Mouse (Mus musculus) forelimb bud, embryonic 11.5 days (tissue): ENCODE results near the gene Tinag.
A peak's percentile ranks its signal among the peaks of the same experiment; 100 is the strongest.
"Not testable (repeated sequence)": the region's sequence is repeated elsewhere in the genome, so short reads cannot be mapped to it uniquely, and the experiment has no call there.

ENCODE experiments used
- DNase-seq: peaks from one replicate; pipeline ENCODE4 v3.0.0-alpha.2; 2012; ENCODE audit warnings: low read depth, low spot score

Gene Tinag

GRCm38 (mm10) chr9:77045585-77045984, at the start of gene Tinag:
Gene Tinag, minus strand, starts transcription at chr9:77045794.
- DNase-seq = no peak

GRCm38 (mm10) chr9:77083221-77083620, 37.6 kb upstream of the Tinag start:
- not testable (repeated sequence) for DNase-seq

GRCm38 (mm10) chr9:77071676-77072075, 26.1 kb upstream of the Tinag start:
- DNase-seq = no peak

GRCm38 (mm10) chr9:77056611-77057010, 11.0 kb upstream of the Tinag start:
- no peak for DNase-seq

- no peak for DNase-seq
These were observed 9.0 kb upstream of the Tinag start for GRCm38 (mm10) chr9:77054426-77055193.

GRCm38 (mm10) chr9:77051406-77051805, 5.8 kb upstream of the Tinag start:
- DNase-seq = no peak

GRCm38 (mm10) chr9:77049669-77050068, 4.1 kb upstream of the Tinag start:
- DNase-seq = no peak

- DNase-seq = no peak
These were observed 597 bp upstream of the Tinag start for GRCm38 (mm10) chr9:77046067-77046715.

GRCm38 (mm10) chr9:77035361-77035760, 10.2 kb downstream of the Tinag start:
- DNase-seq = no peak

- DNase-seq = peak; percentile 49
These were observed 13.0 kb downstream of the Tinag start for GRCm38 (mm10) chr9:77032430-77033154.

GRCm38 (mm10) chr9:77025271-77025670, 20.3 kb downstream of the Tinag start:
- DNase-seq = no peak

- no peak for DNase-seq
These were observed 26.7 kb downstream of the Tinag start for GRCm38 (mm10) chr9:77018935-77019334.

GRCm38 (mm10) chr9:76996021-76996420, 49.6 kb downstream of the Tinag start:
- DNase-seq = no peak

GRCm38 (mm10) chr9:76989946-76990345, 55.6 kb downstream of the Tinag start:
- DNase-seq = no peak

- DNase-seq = no peak
These were observed 110.8 kb downstream of the Tinag start for GRCm38 (mm10) chr9:76934813-76935212.

- no peak for DNase-seq
These were observed 130.4 kb downstream of the Tinag start for GRCm38 (mm10) chr9:76915093-76915661.
